Mouse (Mus musculus): Measurements from ENCODE around the gene Hspa1b. TPM values are rescaled to one million over a fixed set of nuclear protein-coding genes. Genes with fewer than 3 reads are reported as not detected.
"Not testable (repeated sequence)": the region's sequence is repeated elsewhere in the genome, so short reads cannot be mapped to it uniquely, and the experiment has no call there.

Gene Hspa1b
- polyA plus RNA-seq (2017; shearing (Covaris generic)), result 1 to 10 TPM in 1 of 2 experiments, not detected in 1; 7.0 TPM

DNA sequence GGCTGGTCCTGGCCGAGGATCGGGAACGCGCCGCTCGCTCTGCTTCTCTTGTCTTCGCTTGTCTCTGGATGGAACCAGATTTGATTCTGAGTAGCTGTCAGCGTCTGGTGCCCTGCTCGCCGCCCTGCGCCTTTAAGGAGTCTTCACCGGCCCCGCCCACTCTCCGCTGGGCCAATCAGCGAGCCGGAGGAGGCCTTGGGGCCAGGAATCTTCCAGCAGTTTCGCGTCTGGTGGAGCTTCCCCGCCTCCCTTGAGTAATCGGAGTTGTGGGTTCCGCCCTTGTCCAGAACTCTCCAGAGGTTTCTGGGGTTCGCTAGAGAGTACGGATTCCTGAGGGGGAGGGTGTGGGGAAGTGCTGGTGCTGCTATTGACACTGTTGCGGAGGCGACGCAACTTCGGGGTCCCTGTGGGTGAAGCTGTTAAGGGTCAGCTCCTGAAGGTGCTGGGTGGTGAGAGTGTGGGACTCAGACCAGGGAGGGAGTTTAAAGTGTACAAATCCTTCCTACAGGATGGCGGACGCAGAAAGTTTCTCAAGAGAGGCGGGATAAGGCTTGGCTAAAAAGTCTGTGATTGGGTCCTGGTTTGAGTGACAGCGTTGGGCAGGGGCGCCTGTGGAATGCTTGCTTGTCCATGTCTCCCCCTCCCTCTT lies at the start of gene Hspa1b:
Gene Hspa1b, minus strand, starts transcription at position 109 of the 649 bp plus-strand sequence.
- ATAC-seq, result peak; percentile 90

GRCm38 (mm10) chr17:35007387-35007991 lies 48.5 kb upstream of the Hspa1b start:
- no peak for ATAC-seq

DNA sequence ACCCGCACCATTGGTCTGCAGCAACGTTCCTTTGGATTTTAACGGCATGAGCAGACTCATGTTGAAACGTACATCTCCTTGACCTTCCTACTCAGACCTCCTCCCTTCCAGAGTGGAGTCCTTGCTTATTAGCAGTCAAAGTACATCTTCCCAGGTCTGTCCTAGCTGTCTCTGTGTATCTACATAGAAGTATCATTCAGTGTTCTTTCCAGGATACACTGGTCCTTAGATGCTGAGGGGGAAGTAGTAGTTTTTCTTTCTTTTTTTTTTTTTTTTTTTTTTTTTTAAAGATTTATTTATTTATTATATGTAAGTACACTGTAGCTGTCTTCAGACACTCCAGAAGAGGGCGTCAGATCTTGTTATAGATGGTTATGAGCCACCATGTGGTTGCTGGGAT lies 46.9 kb upstream of the Hspa1b start:
- ATAC-seq, result not testable (repeated sequence)

- no peak for ATAC-seq
Observed at GRCm38 (mm10) chr17:35005158-35005557, 46.1 kb upstream of the Hspa1b start.

GRCm38 (mm10) chr17:35004075-35004717 lies 45.2 kb upstream of the Hspa1b start:
- ATAC-seq, result no peak

GRCm38 (mm10) chr17:35003022-35003838 lies 44.2 kb upstream of the Hspa1b start:
- ATAC-seq, result no peak

DNA sequence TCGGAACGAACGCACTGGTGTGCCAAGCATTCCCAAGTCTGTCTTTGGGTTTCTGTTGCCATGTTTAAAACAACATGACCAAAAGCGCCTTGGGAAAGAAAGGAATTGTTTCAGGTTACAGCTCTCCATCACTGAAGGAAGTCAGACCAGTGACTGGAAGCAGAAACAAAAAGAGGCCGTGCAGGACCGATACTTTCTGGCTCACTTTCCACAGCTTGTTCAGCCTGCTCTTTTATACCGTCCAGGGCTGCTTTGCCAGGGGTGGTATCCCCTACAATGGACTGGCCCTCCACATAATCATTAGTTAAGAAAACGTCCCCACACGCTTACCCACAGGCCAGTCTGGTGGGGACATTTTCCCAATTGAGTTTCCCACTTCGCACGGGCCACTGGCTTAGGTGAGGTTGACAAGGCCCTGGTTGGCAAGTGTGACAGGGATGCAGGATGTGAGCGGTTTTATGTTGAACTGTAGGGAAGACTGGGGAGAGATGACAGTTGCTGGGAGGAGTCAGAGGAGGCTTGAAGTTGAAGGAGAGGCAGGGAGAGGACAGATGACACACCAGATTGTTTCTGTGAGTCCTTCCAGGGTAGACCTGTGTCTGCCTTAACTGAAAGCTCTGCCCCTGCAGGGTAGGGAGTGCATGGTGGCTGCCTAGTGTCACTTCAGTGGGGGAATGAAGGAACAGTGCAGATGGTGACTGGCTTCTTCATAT lies 43.3 kb upstream of the Hspa1b start:
- ATAC-seq, result no peak

DNA sequence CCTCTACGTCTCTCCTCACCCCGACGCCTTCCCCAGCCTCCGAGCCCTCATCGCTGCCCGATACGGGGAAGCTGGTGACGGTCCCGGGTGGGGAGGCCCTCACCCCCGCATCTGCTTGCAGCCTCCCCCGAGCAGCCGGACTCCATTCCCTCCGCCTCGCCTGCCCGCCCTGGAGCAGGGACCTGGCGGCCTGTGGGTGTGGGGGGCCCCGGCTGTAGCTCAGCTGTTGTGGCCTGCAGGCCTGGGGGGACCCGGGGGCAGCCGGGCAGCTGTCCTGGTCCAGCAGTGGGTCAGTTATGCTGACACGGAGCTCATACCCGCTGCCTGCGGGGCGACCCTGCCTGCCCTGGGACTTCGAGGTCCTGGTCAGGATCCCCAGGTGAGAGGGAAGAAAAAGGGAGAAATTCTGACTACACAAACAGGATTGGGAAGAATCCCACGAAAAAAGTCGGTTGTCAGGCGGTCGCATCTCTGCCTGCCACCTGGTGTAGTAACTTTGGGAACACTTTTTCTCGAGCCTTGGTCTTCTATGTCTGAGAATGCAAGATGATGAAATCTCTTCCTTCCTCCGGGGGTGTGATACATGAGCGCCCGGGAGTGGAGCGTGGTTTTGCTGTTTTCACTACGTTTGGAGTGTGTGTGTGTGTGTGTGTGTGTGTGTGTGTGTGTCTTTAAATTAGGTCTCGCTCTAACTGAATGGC lies 42.6 kb upstream of the Hspa1b start:
- peak; percentile 5 for ATAC-seq

GRCm38 (mm10) chr17:35000717-35001451 lies 41.8 kb upstream of the Hspa1b start, which contains the start of gene Vars:
TSS of gene Vars (plus strand) at chr17:35000987.
- peak; percentile 59 for ATAC-seq

DNA sequence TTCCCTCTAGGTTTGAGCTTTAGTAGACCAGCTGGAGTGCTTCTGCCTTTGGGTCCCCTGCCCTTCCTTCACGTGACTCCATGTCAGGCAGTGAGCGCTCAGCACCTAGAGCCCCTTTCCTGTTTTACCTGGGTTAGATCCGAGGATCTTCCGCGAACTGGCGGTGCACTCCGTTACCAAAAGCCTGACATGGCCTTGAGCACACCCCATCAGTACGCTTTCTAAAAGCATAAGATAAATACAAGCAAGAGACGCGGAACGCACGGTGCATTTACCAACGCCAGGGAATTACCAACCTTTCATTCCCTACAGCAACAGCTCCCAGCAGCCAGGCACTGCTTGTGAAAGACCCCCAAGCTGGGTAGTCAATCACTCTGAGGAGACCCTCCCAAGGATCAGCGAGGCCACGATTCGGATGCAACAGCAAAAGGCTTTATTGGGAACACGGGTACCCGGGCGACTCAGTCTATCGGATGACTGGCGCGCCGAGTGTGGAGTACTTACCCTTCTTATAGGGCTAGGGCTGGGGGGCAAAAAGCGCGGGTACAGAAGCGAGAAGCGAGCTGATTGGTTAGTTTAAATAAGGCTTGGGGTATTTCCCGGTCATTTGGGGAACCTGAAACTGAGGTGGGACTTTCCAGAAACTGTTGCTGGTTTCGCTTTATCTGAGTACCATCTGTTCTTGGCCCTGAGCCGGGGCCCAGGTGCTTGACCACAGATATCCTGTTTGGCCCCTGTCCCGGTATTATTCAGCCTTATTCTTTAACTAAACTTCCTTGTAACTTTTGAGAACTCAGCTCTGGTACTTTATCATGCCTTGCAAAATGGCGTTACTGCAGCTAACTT lies 41.1 kb upstream of the Hspa1b start:
- ATAC-seq, result peak; percentile 32

DNA sequence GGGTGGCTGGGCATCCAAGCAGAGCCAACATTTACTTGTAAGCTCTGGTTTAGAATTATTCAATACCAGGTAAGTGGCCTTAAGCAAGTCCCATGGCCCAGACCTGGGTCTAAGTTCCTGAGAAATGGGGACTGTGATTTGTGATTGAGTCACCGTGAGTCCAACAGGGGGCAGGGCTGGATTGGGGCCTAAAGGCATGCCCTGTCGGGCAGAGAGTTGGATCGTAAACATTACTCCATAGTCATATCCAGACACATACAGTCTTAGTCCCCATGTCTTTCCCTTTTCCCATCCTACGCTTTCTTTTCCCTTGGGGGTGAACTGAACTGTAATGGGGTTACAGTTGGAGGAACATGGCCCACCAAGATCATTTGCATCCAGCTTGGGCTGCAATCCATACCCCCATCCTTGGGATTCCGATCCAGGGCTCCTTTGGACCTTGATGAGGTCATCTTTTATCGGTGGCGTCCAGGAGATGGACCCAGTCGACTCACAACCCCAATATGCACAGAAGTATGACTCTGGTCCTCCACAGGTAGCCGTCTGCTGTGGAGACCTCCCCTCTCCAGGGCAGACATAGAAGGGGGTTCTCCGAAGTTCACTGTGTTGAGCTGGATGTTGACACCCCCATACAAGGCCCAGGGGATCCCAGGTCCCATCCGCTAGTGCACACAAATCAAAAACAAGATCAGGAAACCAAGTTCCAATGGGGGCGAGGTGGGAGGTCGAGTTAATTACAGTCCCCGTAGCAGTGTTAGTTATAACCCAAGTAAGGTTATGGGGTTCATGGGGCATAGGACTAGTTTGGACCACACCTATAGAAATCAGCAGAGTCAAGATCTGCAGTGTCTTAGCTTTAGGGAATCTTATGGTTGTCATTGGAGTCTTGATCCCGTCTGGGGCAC lies 39.7 kb upstream of the Hspa1b start:
- ATAC-seq, result no peak

- no peak for ATAC-seq
Observed at GRCm38 (mm10) chr17:34997142-34997483, 38.1 kb upstream of the Hspa1b start.

- ATAC-seq, result no peak
Observed at GRCm38 (mm10) chr17:34996411-34997141, 37.5 kb upstream of the Hspa1b start.

DNA sequence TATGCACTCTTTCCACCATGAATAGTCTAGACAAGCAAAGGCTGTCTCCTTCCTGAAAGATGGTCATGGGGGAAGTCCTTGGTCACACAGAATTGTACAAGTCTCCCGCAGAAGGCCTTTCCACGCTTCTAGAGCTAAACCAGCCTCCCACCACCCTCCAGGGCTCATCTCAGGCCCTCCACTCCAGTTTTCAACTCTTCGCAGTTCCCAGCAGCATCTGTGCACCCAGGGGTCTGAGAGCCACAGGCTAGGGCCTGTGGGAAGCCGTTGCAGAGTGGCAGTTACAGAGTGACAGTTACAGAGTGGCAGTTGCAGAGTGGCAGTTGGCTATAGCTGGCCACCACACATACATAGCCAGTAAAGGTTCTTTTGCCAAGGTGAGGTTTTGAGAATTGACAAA lies 36.9 kb upstream of the Hspa1b start:
- not testable (repeated sequence) for ATAC-seq

DNA sequence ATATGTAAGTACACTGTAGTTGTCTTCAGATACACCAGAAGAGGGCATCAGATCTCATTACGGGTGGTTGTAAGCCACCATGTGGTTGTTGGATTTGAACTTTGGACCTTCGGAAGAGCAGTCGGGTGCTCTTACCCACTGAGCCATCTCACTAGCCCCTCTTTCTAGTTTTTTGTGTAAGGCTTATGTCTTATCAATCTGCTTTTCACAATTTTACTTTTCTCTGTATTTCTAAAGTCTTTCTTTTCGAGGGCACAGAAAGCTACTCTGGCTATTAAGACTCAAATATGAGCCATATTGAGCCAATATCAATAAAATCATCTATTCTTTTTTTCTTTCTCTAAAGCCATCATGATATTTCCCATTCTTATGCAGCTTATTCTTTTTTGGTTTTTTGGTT lies 36.2 kb upstream of the Hspa1b start:
- not testable (repeated sequence) for ATAC-seq

GRCm38 (mm10) chr17:34994751-34995150 lies 35.7 kb upstream of the Hspa1b start:
- ATAC-seq, result no peak

- no peak for ATAC-seq
Observed at GRCm38 (mm10) chr17:34984218-34984617, 25.2 kb upstream of the Hspa1b start.

DNA sequence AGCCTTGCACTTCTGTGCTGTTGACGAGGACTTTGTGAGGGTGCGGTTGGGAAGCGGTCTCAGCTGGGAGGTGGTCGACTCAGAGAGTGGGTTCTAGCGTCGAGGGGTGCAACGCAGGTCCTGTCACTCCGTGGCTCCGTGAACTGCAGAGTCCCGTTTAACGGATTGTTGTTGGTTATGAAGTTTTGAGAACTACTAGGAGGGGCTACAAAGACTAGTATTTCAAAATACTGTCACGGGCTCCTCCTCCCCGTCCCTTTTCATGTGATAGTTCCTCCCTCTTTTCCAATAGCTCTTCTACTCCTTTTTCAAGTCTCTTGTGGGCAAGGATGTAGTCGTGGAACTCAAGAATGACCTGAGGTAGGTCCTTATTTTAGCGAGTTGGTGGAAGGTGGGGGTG lies 23.3 kb upstream of the Hspa1b start:
- no peak for ATAC-seq
